Mouse (Mus musculus) T-helper 1 cell (primary cell): ENCODE measurements around the gene Nt5e.

ENCODE experiments used
- in situ Hi-C: fragments of 300-600 bp; cut with MboI, MseI; formaldehyde crosslinking; loops from one replicate; pipeline ENCODE4 v1.15.1; 2025; ENCODE audit warnings: high pct_unique_total_duplicates

Gene Nt5e

DNA sequence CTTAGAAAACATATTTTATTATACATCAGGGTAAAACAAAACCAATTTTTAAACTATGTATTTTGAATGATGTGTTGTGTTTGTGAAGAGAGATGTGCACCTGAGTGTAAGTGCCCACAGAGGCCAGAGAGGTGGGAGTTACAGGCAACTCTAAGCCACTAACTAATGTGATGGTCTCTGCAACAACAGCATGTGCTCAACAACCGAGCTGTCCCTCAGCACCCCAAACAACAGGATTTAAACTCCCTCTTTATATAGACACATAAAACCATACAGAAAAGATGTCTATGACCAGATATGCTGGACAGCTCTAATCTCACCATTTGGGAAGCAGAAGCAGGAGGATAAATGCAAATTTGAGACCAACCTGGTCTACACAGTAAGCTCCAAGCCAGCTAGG, 53.5 kb downstream of the Nt5e start:
- in situ Hi-C loops = no loop called here

DNA sequence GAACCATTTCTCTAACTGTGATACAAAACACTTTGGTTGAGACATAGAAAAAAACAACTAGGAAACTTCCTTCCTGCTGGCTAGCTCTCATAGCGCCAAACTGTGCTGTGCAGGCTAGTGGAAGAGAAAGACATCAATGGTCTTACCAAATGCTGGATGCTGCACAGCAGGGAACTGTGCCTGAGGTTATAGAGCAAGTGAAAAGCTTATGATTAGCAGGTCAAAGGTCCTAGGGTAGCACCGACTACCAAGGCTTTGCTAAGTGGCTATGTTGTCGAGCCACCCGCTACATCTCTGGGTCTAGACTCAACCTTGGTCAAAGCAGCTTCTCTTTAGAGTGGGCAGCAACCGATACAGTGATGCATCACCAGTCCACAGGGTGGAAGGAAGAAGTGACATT, 61.8 kb downstream of the Nt5e start:
- in situ Hi-C loops = no loop called here

DNA sequence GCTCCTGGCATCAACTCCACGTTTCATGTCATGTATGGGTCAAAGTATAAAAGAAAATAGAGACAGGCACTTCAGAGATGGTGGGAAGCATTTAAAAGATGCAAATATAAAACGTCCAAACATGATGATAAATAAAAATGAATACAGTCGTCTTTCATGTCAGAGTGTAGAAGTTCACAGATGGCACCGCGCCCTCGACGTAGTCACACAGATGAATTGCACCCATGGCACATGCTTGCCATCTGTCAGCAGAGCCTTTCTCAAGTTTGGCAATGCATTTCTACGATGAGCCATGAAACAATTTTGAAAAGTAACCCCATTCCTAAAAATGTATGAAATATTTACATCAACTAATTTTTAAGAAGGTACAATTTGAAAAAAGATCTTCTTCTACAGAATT, 67.9 kb downstream of the Nt5e start:
- in situ Hi-C loops = loop anchor here (10.0 kb wide), 1 partner anchor 150 kb away; no protein-coding TSS in a partner anchor

DNA sequence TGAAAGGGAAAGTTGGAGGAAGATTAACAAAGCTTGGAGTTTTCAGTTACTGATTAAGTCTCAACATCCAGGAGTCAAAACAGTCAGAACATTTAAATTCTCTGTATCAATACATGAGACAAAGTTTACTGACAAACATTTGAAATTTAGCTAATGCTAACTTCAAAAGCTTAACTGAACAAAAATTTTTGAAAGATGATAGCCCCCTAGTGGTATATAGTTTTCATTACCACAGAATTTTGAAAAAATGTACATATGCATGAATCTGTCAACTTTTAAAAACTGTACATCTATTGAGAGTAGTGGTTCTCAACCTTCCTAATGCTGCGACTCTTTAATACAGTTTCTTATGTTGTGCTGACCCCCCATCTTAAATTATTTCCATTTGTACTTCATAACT, 71.5 kb downstream of the Nt5e start:
- in situ Hi-C loops = loop anchor here (10.0 kb wide), 1 partner anchor 154 kb away; no protein-coding TSS in a partner anchor

DNA sequence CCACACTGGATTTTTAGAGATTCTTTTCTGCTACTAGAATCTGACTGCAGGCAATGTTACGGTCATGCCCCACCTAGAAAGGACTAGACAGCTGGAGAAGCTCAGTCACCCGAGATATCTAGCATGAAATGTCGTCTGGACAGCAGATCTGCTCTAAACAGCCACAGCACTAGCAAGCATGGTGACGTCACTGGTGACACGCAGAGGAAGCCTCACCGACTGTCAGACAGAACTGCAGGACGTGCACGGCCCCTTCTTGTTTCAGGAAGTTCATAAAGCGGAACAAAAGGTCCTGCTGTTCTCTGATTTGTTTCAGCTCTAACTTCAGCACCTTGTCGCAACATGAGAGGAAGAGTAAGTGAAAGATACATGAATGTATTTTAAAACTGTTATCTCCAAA, 77.1 kb downstream of the Nt5e start:
- in situ Hi-C loops = no loop called here

DNA sequence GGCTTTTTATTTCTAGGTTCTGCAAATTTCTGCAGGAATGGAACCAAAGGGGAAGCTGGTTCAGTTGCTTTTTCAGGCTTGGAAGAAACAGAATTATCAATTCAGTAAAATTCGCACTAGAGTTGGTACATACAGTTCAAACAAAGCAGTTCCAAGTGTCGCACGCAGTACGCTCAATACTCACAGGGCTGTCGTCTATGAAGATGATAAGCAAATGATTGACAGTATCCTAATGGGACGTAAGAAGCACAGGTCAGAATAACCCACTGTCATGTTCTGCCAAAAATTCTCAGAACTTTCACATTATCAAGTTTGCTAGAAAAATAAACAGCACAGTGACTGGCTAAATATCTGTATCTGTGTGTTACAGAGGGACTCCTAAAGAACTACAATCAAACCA, 77.5 kb downstream of the Nt5e start:
- in situ Hi-C loops = no loop called here

DNA sequence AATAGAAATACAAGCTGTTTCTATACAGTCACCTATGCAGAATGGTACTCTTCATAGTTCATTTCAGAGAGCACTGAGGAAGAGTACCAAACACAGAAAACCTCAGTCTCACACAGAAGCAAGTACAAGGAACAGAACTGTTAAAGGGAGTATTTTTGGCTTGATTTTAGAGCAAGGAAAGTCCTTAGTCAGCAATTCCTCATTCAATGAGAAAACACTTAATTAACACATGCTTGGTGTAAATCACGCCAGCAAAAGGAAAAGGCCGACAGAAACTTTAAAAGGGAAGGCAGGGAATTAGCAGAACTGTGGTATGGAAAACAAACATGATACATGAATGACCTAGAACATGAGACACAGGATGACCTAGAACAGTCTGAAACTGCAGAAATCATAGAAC, 83.0 kb downstream of the Nt5e start:
- in situ Hi-C loops = no loop called here

DNA sequence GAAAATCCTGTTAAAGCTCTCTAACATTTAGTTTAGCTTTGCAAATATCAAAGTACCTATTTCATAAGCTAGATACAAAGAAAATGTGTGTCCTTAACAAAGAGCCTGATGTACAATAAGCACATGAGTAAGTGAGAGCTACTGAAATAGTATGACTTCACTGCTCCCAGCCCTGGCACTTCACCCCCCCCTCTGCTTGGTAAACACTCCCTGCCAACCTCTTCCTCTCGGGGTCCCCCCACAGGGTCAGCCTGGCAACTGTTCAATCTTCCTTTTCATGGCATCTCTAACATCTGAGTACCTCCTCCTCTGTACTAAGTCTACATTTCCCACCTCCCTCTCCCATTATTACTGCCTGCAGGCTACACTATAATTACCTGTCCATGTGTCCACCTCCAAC, 89.8 kb downstream of the Nt5e start:
- in situ Hi-C loops = no loop called here
